Mouse (Mus musculus) kidney, adult 9 months (tissue): ENCODE data around the gene Asb14.
"Not testable (repeated sequence)": the region's sequence is repeated elsewhere in the genome, so short reads cannot be mapped to it uniquely, and the experiment has no call there.

Experiments
- DNase-seq: peaks from one replicate; pipeline ENCODE4 v3.0.0; 2022

The Asb14 gene

DNA sequence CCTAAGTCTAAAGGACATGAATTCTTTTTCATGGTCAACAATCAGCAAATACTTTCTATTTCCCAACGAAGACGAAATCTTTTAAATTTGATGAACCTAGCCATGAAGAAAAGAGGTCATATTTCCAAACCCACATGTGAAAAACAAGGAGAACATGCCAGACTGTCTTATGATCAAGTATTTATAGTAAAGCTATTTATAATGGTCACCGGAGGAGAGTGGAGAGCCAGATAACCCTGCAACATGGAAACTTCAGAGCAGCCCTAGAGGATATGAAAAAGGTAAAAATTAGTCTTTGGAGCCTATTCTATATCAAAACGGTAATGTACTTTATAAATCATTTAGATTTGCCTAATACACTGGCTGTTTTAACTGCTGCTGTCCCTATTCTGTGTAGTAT lies at the start of gene Asb14:
Asb14 (plus strand) TSS at position 166 of the 400 bp plus-strand sequence.
- no peak for DNase-seq

DNA sequence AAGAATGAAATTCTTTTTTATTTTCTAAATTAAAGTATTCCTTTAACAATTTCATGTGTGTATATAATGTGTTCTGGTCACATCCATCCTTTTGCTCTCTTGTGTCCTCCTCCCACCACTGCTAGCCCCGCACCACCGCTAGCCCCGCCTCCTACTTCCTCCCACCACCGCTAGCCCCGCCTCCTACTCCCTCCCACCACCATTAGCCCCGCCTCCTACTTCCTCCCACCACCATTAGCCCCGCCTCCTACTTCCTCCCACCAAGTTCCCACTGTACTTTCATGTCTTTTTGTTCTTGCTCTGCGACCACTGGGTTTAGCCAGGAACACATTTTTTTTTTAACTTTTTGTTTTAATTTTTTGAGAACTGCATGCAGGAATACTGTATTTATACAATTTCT lies 41.3 kb upstream of the Asb14 start:
- DNase-seq, result no peak

DNA sequence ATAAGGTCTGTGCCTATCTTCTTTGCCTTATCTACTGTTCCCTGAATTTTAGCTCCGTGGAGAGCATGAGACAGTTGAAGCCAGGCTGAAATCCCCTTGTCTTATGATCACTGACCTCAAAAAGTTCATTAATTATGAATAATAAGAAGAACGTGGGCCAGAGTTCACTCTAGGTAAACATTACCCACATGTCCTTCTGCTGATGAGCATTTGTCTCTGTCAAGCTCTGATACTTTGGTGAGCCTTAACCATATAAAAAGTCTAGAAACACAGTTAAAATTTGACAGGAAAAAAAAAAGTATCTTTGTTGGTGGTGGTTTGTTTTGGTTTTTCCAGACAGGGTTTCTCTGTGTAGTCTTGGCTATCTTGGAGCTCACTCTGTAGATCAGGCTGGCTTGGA lies 40.3 kb upstream of the Asb14 start:
- peak; percentile 64 for DNase-seq

DNA sequence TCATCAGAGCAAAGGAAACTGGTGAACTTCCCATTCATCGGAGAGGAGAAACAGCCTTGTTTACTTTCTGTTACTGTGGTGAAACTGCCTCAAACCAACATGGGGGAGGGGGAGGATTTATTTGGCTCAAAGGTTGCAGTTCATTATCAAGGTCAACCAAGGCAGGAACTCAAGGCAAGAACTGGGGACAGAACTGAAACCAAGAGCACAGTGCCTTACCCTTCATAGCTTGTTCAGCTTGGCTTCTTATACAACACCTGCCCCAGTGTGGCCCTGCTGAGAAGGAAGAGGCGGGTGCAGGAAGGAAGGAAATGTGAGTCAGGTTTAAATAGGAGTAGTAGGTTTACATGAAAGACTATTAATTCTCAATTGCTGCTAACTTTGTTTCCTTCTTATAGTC lies 36.0 kb upstream of the Asb14 start:
- peak; percentile 71 for DNase-seq

DNA sequence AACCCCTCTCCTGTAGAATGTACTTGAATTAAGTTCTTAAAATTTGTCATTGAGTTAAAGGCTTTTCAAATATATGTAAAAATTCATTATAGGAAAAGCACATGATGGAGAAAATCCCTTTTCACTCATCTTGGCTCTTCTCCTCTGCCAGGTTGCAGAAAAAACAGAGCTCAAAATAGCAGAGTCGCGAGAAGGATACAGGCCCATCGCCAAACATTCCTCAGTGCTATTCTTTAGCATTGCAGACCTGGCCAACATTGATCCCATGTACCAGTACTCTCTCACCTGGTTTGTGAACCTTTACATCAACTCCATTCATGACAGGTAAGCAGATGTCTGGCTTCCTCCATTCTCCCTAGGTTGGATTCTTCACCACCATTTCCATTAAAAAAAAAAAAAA lies 35.3 kb upstream of the Asb14 start:
- DNase-seq, result no peak

DNA sequence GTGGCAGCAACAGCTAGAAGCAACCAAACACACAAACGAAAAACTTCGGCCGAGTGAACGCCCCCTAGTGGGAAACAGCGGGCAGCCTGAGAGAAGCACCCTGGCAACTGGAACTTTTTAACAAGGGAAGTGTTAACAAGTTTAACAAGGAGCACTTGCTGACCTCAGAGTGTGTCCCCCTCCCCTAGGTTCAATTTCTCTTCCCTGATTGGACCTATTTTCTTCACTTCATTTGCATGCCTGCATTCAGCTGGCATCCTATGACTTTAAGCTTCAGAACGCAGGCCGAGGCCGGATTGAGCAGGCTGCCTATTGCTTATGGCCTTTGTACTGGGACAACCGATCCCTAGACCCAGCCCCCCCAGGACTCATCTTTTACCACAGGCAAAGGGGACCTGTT lies 27.0 kb upstream of the Asb14 start:
- no peak for DNase-seq

DNA sequence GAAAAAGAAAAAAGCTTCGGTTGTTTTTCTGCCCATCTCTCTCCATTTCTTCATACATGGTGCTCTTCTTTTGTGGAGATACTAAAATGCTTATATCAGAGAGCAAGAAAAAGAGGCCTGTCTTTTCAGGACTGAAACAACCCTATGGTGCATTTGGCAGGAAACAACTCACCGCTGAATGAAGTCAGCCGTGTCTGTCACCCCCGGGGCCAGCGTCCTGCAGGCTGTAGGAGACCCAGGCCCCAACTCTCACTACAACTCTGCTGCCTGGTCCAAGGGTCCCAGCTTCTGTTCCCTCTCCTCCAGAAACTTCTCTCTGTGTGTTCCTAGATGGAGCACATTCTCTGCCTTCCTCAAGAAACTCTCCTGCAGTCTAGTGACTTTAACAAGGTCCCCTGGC lies 26.1 kb upstream of the Asb14 start:
- DNase-seq, result no peak

DNA sequence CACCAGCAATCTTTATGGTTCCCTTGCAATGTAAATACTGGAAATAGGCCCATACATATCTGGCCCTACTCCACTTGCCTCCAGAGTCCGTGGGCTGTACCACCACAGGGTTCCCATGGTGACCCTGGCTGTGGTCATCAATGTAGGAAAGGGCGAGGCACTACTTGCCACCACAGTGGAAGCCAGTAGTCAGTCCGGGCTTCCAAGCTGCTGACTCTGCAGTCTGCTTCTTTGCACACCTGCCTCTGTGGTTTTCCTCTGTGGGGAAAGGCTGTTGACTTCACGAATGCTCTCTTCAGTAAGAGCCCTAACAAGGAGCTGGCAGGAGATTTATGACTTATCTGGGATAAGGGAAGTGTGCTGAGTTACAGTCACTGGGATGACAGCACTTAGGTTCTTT lies 15.6 kb upstream of the Asb14 start:
- no peak for DNase-seq

DNA sequence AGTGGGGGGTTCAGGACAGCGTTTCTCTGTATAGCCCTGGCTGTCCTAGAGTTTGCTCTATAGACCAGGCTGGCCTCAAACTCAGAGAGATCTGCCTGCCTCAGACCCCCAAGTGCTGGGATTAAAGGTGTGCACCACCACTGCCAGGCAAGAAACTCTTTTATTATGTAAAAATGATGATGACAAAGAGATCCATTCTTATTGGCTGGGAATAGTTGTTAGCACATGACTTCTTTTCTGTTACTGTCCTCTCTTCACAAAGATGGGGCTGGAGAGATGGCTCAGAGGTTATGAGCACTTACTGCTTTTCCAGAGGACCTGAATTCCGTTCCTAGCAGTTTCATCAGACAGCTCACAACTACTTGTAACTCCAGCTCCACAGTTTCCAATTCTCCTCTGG lies 14.4 kb upstream of the Asb14 start:
- DNase-seq, result no peak

DNA sequence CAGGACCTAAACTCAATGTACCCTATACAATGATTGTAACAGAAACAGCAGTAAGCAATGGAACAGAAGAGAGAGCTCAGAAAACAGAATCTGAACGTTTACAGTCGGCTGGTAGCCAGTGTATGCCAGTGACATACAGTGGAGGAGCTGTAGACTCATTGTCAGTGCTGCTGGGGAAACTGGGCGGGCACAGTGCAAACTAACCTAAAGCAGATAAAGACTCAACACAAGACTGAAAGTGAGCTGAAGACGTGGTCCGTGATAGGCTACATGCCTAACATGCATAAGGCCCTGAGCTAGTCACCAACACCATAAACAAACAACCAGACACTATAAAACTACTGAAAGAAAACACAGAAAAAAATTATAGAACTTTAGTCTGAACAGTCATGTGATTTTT lies 12.7 kb upstream of the Asb14 start:
- no peak for DNase-seq

DNA sequence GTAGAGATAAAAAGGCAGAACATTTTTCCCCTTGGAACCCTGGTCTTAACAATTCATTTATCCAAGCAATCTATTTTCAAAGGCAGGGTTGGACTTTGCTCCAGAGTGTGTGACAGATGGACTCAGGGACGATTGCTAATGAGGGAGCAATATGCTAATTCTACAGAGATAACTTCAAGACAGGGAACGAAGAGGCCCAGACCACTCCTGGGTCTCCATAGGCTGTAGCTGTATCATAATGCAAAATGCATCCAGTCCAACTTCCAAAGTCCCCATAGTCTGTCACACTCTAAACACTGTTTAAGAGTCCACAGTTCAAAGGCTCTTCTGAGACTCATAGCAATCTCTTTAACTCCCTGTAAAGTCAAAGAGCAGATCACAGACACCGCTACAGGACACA lies 7.1 kb upstream of the Asb14 start:
- DNase-seq, result peak; percentile 33

DNA sequence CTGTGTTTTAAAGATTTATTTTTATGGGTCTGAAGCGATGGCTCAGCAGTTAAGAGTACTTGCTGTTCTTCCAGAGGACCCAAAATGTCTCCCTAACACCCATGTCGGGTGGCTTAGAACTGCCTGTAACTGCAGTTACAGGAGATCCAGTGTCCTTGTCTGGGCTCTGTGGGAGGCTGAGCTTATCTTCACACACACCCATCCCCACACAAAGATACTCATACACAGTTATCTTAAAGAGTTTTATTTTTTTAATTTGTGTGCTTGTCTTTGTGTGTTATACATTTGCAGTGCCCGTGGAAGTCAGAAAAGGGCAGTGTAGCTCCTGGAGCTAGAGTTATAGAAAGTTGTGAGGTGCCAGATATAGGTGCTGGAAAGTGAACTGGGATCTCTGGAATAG lies 3.6 kb upstream of the Asb14 start:
- DNase-seq, result no peak

DNA sequence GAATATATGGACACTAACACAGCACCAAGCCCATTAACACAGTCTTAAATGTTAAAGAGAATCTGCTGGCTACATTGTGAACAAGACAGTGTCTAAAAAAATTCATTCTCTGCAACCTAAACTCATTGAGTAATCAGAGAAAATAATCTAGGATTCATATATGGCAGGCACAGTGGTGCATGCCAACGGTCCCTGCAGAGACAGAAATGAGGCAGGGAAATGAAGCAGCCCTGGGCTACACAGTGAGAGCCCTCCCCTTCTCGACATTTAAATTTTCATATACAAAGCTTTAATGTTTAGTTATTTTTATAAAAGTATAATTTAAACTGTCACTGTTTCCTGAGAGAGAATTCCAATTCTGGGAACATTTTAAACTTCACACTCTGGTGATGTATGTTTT lies 5.1 kb downstream of the Asb14 start:
- no peak for DNase-seq

DNA sequence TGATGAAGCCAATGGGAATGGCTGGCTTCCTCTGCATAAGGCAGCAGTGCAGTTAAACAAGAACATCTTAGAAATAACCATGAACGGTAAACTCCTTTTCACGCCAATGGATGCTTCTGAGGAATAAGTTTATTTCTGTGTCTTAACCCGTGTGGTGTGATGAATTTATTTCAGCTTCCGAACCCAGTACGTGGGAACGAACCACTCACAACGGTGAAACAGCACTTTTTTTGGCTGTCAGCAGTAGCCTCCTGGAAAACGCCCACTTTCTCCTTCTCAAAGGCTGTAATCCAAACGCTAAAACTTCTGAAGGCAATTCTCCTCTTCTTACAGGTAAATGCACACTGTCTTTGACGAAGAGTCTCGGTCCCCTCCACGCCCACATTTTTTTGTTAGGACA lies 6.5 kb downstream of the Asb14 start:
- DNase-seq, result no peak

DNA sequence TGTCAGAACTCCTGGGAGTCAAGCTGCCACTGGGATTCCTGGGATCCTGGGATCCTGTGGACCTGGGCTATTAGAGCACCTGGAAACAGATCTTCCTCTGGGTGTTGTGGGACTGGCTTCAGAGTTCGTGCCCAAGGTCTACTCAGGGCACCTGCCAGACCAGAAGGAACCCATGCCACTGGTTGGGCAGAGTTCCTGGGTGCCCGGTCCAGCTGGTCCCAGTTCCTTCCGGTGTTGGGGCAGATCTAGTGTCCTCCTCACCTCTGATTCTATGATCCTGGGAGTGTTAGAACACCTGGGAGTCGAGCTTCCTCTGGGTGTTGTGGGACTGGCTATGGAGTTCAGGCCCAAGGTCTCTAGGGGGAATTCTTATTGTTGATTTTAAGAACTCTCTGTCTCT lies 13.0 kb downstream of the Asb14 start:
- no peak for DNase-seq

DNA sequence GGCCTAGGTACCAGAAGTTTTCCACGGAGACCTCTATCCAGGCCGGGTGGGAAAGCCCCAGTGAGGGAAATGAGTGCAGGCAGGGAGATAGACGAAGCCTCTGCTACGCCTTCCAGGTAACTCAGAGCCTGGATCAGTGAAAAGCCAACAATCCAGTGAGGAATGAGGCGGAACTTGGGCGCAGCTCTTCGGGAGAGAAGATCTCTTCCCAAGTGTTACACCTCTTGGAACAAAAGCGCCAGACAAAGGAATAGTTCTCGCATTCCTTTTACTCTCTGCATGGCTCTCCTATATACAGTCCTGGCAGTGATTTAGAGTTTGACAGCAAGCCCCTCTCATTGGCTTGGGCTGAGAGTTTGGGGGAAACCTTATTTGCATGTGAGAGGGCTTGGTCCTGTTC lies 16.1 kb downstream of the Asb14 start:
- DNase-seq, result not testable (repeated sequence)

DNA sequence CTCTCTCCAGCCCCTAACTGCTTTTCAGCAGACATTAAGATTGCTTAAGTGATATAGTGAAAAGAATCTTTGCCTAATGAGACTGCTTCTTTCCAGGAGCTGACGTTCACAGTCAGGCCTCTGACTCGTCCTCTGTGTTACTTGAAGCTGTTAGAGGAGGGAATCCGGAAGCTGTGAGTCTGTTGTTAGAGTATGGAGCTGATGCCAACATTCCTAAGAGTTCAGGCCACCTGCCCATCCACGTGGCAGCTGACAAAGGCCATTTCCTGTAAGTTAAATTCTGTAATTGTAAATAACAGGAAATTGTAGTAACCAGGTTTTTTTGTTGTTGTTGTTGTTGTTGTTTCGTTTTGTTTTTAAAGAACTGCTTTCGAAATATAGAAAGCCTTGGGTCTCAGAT lies 16.8 kb downstream of the Asb14 start:
- DNase-seq, result peak; percentile 61

DNA sequence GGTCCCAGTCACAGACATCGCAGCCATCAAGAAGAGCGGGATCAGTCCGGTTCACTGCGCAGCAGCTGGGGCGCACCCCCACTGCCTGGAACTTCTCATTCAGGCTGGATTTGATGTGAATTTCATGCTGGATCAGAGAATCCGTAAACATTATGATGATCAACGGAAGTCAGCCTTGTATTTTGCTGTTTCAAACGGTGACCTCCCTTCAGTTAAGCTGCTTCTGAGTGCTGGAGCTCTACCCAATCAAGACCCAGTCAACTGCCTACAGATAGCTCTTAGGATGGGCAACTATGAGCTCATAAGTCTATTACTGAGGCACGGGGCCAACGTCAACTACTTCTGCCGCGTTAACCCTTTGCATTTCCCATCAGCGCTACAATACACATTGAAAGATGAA lies 17.5 kb downstream of the Asb14 start:
- no peak for DNase-seq

DNA sequence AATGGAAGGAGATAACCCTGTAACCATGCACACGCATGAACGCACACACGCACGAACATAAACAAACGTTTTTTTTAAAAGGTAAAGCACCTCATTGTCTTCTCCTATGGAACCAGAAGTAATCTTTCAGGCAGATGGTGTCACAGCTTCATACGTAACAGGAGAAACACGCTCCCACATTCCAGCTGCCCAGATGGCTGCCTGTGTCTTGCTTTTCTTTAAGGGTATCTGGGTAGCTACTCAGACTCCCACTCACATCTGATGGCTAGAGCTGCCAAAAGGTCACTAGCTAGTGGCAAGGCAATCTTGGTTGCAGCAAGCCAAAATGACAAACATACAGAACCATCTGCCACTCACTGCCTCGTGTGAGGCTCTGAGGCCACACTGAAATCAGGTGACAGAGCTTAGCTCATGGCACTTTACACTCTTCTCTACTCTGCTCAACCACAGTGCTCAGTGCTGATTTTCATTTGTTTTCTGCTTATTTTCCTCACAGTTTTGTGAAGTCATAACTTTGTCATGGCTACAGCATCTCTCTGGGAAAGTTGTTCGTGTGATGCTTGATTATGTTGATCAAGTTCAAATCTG lies 19.4 kb downstream of the Asb14 start:
- no peak for DNase-seq

DNA sequence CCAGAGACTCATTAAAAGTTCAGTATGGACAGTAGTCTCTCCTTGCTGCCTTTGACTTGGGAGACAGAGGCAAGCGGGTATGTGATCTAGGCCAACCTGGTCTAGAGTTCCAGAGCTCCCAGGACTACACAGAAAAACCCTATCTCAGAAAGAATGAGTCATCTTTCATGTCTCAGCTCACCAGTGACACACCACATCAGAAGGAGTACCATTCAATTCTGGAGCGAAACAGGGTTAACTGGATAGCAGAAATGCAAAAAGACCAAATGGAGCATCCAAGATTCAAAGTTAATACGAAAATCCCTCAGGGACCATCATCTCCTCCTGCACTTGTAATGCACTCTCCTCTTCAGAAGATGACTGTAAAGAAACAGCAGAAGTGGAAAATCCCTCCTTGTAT lies 25.0 kb downstream of the Asb14 start:
- no peak for DNase-seq

DNA sequence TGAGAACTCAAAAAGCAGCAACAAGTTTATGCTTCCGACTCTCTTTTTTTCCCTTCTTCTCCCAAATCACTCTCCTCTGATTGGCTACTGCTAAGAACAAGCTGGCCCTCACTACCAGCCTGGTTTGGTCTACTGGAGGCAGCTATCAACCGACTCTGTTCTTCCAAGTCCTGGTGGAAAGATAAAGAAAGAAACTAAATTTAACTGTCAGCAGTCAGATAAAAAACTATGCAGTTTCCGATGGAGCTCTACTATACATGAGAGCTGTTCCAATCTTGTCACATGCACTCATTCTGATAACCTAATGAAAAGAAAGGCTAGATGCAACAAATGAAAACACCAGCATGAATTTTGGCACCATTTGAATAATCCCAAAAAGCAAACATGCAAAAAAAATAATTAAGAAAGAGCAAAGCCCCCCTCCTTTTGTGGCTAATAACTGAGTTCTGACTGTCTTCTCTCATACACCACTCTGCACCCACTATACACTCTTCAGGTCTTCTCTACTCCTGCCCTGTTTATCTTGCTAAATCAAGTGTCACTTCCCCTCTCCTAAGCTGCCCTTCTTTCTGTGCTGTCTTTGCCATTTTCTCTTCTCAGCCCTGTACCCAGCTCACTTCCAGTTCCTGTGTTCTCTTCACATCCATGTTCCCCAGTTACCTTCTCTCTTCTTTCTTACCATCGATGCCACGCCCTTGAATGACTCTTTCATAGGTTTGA lies 29.5 kb downstream of the Asb14 start:
- no peak for DNase-seq

DNA sequence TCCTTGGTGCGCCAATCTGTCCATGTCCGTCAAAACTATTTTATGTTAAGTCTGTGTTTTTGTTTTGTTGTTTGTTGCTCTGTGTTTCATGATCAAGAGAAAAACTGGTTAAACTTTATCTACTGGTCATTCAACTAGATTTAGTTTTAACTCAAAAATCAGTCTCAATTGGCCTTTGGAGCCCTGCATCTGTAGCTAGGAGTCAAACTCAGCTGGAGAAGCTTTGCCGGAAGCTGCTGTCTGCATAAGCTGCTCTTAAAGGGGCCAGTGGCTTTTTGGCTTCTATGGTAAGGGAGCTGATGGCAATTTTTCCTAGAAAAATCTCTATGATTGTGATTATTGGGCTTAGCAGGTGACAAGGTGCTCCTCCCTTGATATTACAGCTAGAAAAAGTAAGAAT lies 40.5 kb downstream of the Asb14 start:
- peak; percentile 83 for DNase-seq

DNA sequence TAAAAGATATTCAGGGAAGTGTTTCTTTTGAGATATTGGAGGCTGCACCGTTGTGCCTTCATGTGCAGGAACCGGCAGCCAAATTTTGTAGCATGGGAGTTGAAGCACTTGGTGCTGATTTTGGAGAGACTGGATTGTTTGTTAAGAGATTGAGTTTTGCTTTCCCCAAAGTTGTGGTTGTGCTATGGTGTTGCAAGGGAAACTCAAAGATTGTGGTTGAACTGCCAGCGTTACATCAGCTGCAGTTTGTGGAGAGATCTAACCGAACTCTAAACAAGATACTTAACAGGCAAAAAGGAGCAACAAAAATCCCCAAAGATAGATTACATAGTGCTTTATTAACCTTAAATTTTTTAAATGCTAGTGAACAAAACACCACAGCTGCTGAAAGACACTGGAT lies 41.2 kb downstream of the Asb14 start:
- DNase-seq, result peak; percentile 7

DNA sequence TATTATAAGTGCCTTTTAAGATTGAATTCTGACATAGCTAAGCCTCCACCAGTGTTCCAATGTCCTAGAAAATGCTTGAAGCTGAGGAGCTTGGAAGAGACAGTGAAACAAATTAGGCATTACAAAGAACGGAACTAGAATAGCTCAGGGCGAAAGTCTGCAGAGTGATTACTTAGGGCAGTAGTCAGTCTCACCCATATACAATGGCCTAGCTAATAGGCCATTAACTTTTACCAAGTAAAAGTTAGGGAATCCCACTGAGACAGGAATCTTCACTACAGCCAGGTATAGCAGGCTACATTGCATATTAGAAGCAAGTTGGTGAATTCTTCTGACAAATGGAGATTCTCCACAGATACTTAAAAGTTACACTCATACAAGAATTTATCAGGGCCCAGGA lies 61.8 kb downstream of the Asb14 start:
- not testable (repeated sequence) for DNase-seq

DNA sequence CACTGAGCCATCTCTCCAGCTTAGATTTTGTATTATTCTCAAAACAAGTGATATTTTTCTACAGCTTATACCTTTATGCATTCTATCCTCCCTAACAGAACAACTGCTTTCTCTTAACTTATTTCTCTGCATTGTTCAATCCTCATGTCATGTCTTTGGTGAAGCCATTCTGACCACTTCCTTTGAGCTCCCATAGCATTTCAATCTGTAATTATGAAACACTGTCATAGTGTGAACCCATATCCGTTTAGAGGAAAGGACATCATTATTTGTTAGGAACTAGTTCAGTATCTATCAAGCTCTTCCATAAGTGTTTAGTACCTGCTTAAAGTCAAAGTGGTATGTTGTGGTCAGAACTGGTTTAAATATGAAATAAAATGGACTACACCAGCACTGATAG lies 66.2 kb downstream of the Asb14 start:
- no peak for DNase-seq
